Mouse (Mus musculus): ENCODE results near the gene Gm28042. TPM values are rescaled to one million over a fixed set of nuclear protein-coding genes. Genes with fewer than 3 reads are reported as not detected.

The Gm28042 gene
- total RNA-seq, 2 experiments from 2014 or later = 0.41 to 1.2 TPM

DNA sequence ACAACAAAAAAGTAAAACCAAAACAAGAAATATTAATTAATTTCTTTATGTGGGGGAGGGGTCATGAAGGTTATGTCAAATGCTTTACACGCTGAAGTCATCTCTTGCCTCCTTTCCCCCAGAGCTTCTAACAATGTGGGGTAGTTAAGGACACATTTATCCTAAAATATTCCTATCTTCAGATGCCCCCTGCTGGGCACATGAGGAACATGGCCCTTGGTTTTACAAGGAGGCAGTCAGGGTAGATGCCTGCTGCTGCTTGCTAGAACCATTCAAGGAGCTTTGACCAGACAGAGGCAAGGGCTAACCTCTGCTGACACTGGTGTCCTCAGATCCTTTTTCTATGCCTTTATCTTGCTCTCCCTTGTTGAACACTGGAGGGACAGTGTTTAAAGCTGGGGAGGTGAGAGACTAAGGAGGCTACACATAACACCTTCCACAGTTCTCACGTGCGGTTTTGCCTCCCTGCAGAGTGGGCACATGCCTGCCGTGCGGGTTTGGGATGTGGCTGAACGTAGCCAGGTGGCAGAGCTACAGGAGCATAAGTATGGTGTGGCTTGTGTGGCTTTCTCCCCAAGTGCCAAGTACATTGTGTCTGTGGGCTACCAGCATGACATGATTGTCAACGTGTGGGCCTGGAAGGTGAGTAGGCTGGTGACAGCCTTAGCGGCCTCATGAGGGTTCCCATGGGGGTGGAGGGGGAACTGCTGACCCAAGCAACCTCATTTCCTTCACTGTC is 15.7 kb upstream of the Gm28042 start:
- DNase-seq = no peak

DNA sequence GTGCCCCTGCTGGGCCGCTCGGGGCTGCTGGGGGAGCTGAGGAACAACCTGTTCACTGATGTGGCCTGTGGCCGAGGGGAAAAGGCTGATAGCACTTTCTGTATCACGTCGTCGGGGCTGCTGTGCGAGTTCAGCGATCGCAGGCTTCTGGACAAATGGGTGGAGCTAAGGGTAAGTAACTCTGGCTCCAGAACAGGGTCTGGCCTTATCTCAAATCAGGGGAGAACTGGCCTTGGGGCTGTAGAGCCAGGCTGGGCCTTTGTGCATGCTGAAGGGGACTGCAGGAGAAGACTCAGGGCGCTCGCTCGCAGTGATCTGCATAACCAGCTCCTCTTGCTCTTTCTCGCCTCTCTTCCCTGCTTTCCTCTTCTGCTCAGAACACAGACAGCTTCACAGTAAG is 14.4 kb upstream of the Gm28042 start:
- DNase-seq = no peak

DNA sequence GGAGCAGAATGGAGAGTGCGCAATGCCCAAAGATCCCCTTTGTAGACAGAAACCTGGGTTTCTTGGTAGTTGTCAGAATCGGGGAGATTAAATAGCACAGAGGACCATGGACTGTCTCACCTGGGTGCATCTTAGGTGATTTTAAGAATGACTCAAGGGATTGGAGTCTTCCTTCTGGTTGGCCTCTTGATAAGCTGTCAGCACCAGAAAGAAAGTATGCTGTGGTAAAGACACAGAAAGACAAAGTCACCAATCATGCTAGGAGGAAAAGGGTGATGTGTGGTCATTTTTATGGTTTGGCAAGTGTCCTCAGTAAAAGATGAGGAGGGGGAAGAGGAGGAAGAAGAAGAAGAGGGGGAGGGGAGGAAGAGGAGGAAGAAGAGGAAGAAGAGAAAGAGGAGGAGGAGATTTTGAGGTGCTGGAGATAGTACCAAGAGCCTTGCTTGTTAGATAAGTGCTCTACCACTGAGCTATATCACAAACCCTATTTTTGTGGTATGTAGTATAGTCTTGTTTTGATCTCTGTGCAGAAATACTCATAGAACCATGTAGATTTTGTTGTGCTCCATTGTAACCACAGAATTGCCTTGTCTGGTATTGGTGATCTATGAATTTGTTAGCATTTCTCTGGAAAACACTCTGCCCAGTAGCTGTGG is 13.3 kb upstream of the Gm28042 start:
- DNase-seq = no peak

DNA sequence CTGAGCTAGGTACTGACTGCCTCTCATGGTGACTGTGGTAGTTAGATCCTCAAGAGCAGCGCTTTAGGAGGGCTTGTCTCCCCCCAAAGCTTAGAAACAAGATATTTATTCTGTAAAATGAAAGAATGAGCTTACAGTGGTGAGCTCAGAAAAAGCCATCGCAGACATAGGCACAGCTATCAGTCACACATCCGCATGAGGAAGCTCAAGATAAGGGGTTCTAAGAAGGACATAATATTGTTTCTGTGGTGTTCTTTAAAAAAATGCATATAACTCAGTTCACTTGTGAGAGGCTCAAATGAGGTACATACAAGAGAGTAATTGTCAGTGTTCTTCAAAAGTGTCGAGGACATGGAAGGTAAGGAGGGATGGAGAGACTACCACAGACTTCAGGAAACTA is 11.4 kb upstream of the Gm28042 start:
- no peak for DNase-seq

DNA sequence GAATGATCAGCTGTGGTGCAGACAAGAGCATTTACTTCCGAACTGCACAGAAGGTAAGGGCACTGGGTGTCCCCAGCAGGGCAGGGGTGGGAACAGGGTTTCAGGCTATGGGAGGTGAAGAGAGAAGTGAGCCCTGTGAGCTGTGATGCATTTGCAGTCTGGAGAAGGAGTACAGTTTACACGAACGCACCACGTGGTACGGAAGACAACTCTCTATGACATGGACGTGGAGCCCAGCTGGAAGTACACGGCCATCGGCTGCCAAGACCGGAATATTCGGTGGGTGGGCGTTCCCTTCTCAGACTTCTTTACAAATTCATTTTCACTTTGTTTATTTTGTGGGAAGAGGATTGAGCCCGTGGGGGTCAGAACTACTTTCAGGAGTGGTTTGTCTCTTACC is 9.7 kb upstream of the Gm28042 start:
- DNase-seq = no peak

DNA sequence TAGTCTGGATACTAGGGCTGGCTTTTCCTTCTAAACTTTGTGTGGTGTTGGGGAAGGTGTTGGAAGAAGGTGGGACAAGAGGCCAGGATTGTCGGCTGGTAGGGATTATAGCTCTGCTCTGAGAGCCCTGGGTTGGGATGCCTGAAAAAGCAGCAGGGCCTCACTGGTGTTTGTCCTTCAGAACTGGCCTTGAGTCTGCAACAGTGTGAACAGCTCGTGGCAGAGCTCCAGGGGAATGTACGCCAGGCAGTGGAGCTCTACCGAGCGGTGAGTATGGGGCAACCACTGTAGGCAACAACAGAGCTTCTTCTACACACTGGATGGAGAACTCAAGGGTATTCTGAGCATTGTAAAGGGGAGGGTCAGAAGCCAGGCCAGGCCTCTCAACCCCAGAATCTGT is 3.0 kb upstream of the Gm28042 start:
- DNase-seq = no peak

DNA sequence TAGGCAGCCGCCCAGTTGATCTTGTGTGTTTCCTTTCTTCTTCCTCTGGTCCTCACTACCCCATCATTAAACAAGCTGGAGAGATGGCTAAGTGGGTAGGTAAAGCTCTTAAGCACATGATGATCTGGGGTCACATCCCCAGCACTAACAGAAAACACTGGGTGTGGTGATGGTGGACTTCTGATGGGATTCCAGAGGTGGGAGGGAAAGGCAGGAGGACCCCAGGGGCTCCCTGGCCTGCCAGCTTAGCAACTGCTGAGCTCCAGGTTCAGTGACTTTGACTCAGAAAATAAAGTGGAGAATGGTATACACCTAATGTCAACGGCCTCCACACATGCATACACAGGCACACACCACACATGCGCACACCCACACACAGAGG is 648 bp downstream of the Gm28042 start:
- DNase-seq = no peak

DNA sequence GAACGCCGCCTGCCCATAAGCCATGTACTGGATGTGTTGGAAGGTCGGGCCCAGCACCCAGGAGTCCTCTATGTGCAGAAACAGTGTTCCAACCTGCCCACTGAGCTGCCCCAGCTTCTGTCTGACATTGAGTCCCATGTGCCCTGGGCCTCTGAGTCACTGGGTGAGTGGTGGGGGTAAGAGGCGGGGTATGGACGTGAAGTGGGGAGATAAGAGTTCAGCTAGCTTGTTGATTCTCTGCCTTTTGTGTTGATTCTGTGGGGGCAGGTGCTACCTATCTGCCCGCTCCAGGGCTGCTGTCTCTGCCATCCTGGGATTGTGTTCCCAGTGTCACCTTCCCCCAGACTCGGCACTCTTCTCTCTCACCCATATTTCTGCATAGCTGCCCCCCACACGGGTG is 3.1 kb downstream of the Gm28042 start:
- DNase-seq = no peak

DNA sequence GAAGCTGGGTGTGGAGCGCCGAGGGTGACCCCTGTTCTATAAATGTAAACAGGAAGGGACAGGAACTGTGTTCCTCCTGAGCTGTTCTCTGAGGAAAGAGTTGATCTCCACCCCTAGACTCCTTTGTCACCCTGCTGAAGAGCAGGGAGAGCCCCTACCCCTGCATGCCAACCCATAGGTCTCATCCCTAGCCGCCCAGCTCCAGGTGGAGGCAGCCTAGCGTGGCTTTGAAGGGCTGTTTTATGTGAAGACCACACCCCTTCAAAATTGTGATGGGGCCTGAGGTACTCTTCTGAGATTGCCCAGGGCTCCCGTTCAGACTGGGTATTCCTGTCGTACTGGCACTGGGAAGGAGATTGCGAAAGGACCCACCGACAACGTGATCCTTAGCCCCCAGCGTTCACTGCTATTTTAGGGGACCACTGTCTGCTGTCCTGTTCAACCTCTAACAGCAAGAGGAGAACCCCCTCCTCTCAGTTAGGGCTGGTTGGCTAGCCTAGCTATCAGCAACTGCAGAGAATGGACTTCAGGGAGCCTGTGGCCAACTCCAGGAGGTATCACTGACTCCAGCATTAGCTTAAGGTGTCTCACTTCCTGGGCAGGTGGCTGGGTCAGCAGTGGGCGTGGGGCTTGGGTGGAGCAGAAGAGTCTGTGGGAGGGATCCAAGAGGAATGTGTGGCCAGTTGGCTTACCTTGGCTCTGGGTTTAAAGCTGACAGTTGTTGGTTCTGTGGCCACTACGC is 5.6 kb downstream of the Gm28042 start, which contains the start of gene Pla2g4b:
Pla2g4b (plus strand) TSS at position 692 of the 742 bp plus-strand sequence.
- DNase-seq = no peak

DNA sequence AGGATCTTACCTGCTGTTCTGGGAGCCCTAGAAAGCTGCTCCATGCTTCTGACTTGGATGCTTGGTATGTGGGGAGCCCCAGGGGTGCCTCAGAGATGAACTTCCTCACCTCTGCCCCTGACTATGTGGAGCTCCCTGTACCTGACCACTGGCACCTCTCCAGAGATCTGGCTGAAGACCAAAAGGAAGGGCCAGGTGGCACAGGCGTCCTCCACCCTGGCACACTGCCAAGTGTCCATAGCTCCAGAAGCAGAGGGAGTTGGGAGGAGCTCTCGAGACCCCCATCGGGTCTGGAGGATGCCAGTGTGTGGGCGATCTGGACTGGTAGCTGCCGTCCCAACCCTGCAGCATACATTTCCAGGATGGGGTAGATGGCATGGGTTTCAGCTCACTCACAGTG is 6.4 kb downstream of the Gm28042 start:
- DNase-seq = no peak

DNA sequence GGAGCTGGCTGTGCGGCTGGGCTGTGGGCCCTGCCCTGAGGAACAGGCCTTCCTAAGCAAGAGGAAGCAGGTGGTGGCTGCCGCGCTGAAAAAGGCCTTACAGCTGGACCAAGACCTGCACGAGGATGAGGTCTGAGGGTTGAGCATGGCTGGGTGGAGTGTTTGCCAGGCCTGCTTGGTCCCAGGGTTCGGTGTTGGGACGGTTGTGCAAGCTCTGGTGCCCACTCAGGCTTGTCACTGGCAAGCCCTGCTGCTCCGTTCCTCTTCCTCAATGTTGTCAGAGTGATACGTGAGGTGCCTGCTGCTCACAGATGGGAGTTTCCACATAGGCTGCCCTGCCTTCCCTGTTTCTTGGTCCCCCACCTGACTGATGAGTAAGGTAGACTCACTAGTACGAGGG is 10.5 kb downstream of the Gm28042 start:
- no peak for DNase-seq

DNA sequence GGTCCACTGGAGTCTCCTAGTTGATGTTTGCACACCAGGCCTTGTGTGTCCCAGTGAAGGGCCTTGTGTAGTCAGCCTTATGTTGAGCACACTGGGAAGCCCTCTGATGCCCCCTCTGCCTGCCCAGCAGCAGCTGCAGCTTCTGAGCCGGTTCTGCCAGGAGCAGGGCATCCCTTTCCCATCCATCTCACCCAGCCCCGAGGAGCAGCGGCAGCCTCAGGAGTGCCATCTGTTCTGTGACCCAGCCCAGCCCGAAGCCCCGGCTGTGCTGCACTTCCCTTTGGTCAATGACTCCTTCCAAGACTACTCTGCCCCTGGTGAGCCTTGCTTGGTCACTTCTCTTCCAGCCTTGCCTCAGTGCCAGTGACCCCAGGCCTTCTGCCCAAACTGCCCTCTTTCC is 13.7 kb downstream of the Gm28042 start:
- no peak for DNase-seq

DNA sequence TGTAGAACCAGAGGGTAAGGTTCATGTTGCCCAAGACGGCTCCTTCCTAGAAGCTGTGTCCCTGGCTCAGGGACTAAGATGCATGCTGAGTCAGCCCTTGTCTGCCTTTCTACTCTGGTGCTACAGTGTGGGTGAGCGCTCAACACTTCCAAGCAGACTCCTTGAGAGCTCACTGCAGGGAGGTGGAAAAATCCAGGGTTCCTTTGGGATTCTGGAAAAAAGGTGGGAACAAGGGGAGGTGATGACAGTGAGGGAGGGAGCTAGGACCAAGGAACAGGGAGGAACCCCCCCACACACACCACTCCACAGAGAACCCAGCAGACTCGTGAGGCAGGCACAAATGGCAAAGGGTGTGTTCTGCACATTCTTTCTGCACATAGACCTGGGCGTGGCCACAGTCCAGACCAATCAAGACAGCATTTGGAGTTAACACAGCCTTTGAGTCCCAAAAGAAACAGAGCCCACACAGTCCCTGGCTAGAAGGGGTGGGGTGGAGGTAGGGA is 16.9 kb downstream of the Gm28042 start:
- DNase-seq = no peak

DNA sequence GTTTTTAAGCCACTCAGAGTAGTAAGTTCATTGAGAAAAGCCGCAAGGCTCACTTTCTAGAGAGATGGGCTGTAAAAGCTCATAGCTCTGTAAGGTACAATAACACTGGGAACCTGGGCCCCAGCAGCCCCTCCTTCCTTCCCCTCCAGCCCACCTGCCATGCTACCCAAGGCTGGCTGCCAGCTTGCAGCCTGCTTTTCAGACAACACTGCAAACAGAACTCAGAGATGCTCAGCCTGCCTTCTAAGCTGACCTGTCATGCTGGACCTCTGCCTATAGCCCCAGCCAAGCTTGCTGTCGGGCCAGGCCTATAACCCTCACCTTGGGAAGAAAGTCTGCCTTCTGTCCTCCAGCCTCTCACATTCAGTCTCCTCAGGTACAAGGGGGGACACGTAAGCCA is 17.4 kb downstream of the Gm28042 start:
- DNase-seq = no peak

DNA sequence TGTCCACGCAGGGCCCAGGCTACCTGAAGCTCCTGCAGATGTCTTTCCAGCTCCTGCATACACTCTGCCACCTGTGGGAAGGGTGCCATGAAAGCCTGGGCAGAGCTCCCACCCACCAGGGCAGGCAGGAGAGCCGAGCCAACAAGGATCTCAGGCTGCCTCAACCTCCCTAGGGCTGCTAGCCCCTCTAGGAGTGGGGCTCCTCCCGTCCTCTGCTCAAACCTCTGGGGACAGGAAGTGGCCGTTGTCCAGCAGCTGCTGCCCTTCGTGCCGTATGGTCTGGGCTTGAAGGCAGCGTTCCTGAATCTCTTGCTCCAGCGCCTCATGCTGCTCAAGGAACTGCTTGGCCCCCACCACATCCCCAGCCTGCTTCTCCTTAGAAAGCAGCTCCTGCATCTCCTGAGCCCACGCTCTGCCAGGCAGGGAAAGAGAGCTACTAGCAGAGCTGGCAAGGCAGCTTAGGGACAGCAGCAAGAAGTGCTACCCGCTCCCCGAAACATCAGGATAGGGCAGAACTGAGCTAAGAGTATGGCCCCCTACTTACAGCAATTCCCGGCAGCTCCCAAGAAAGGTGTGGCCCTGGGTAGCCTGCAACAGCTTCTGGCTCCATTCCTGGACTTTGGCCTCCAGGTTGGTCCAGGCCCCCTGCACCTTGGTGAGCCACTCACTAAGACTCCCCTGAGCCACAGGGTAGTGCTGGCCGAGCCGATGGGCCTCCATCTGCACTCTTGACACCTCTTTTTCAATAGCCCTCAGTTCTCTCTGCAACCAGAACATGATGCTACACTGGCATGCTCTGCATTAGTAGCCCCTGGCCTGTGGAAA is 19.4 kb downstream of the Gm28042 start:
- no peak for DNase-seq

DNA sequence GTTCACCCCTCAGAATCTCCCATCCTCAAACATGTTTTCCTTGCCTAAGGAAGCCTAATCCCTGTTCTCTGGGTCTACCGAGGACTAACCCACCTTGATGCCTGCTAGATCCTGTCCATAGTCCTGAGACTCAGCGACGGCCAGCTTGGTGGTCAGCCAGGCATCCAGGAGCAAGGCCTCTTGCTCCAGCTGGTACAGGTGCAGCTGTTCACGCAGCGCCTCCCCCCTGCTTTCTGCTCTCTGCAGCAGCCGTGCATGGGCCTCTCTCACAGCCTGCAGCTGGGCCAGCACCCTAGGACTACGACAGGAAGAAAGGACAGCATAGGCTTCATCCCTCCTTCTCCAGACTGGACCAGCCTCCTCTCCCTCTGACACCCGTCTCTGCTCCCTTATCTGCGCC is 20.9 kb downstream of the Gm28042 start:
- DNase-seq = no peak

DNA sequence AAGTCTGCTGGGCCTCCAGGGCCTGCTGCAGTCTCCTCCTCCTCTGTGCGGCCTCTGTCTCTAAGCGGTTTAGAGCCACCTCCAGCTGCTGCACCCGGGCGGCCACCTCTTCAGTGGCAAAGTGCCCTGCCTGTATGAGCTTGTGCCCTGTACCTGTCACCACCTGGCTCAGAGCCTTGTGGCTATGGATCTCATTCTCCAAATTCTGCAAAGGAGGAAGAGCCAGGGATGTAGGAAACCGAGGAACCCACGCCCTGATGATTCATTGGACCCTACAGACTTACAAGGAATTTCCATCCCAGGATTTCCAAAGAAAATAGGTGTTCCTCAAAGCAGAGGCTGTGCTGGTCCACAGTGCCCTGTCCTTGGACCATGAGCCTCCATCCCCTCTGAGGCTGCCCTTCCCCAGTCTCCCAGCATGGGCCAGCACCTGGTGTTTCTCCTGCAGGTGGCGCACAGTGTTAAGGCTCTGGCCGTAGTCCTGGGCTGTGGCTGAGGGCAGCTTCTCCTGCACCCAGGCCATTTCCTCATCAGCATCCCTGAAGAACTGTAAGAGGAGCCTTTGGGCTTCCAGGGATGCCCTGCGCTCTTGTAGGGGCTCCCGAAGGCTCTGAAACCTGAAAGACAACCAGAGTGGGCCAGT is 22.5 kb downstream of the Gm28042 start:
- no peak for DNase-seq

DNA sequence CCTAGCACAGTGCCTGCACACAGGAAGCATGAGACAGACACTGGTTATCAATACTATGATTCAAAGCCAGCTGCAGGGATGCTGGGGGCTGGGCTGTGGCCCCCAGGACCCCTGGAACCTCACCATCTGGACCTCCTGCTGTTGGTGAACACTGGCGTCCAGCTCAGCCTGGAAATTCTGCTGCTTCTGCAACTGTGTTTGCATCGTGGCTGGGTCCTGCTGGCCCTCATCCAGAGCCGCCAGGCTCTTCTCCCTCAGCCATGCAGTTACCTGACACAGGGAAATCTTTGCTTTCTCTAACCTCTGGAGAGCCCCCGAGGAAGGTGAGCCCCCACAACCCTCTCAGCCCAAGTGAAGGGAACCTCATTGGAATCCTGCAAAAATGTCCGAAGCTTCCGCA is 24.1 kb downstream of the Gm28042 start:
- no peak for DNase-seq

DNA sequence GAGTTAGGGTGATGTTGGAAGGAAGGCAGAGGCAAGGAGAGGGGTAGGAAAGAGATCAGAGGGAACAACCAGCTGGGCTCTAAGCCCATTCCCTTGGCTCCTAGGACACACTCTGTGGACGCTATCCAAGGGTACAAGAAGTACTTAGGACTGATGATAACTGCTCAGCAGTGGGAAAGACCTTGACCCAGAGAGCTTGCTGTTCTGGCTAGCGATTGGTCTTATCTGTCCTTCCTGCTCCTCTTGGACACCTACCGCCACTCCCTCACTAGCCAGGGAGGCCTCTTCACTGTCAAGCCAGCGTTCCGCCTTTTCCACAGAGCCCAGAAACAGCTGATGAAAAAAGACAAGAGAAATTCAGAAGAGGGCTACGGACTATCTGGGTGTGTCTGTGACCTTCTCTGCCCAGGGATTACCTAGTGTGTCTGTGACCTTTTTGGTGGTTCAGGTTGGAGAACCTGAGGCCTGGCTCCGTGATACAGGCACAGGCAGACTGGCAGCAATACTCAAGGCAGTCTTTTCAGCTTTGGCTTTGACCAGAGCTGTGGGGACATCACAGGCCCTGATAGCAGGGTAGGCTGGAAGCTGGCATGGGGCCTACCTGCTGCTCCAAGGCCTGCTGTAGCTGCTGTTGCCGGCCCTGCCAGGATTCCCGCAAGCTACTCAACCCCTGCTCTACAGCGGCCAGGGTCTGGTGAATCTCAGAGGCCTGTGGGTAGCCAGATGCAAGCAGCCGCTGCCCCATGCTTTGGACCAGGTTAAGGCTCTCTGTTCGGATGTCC is 27.7 kb downstream of the Gm28042 start:
- peak; percentile 54 for DNase-seq

DNA sequence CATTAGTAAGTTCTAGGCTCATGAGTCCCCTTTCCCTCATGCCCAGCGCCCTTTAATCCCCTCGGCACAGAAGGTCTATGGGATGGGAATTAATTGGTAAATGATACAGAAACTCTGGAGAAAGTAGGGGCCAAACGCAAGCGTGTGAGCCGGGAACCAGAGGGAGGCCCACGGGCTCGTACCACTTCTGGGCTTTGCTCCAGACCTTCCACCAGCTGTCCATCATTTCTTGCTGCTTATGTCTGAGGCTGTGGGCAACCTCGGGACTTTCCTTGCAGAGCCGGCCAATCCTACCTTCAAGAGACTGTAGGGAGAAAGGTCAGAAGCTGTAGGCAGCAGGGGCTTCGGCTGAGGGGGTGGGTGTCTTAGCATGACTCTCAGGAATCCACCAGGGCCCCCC is 28.6 kb downstream of the Gm28042 start:
- DNase-seq = no peak

DNA sequence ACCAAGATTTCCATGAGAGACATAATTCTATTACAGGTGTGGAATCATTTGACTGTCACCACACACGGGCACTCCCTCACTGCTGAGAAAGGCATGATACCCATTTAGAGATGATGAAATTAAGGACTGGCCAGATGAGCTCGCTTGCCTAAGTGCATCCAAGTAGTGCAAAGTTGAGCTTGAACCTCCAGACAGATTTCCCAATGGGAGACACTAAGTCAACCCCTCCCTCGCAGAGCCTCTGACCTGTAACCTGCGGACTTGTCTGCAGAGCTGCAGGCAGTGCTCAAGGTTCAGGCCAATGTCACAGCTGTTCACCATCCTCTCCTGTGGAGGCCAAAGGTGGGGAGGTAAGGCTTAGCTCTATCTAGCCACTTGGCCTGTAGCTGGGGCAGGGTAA is 31.5 kb downstream of the Gm28042 start:
- DNase-seq = no peak
